Mouse (Mus musculus): ENCODE results near the gene Zfx. TPM values are rescaled to one million over a fixed set of nuclear protein-coding genes. Genes with fewer than 3 reads are reported as not detected.

Gene Zfx
- total RNA-seq (2022) = 10 to 100 TPM; 27.4 to 41.9 (median 38.5) TPM

- DNase-seq (ENCODE audit: low spot score in 2 of 2) = peak; percentile 11 to 43
Observed at GRCm38 (mm10) chrX:94123059-94123839, at the start of gene Zfx. Zfx (minus strand) TSS chrX:94123702.

GRCm38 (mm10) chrX:94169348-94169747, 45.8 kb upstream of the Zfx start:
- no peak for DNase-seq (ENCODE audit: low spot score in 2 of 2)

GRCm38 (mm10) chrX:94152251-94152830, 28.8 kb upstream of the Zfx start:
- no peak for DNase-seq (ENCODE audit: low spot score in 2 of 2)

GRCm38 (mm10) chrX:94150471-94150870, 27.0 kb upstream of the Zfx start:
- DNase-seq (ENCODE audit: low spot score in 2 of 2) = no peak

GRCm38 (mm10) chrX:94142004-94142771, 18.7 kb upstream of the Zfx start:
- no peak for DNase-seq (ENCODE audit: low spot score in 2 of 2)

- no peak for DNase-seq (ENCODE audit: low spot score in 2 of 2)
Observed at GRCm38 (mm10) chrX:94140080-94140479, 16.6 kb upstream of the Zfx start.

GRCm38 (mm10) chrX:94138256-94138655, 14.8 kb upstream of the Zfx start:
- DNase-seq (ENCODE audit: low spot score in 2 of 2) = no peak

GRCm38 (mm10) chrX:94135084-94135483, 11.6 kb upstream of the Zfx start:
- no peak for DNase-seq (ENCODE audit: low spot score in 2 of 2)

- DNase-seq (ENCODE audit: low spot score in 2 of 2) = no peak
Observed at GRCm38 (mm10) chrX:94133551-94133950, 10.0 kb upstream of the Zfx start.

- no peak for DNase-seq (ENCODE audit: low spot score in 2 of 2)
Observed at GRCm38 (mm10) chrX:94132239-94132638, 8.7 kb upstream of the Zfx start.

- DNase-seq (ENCODE audit: low spot score in 2 of 2) = no peak
Observed at GRCm38 (mm10) chrX:94129712-94130111, 6.2 kb upstream of the Zfx start.

GRCm38 (mm10) chrX:94125950-94126349, 2.4 kb upstream of the Zfx start:
- no peak for DNase-seq (ENCODE audit: low spot score in 2 of 2)

GRCm38 (mm10) chrX:94122709-94123058, 818 bp downstream of the Zfx start:
- DNase-seq (ENCODE audit: low spot score in 2 of 2) = peak in 1 of 2 experiments; percentile 5

GRCm38 (mm10) chrX:94121866-94122708, 1.4 kb downstream of the Zfx start:
- peak; percentile 76 to 81 for DNase-seq (ENCODE audit: low spot score in 2 of 2)

GRCm38 (mm10) chrX:94121161-94121856, 2.2 kb downstream of the Zfx start:
- DNase-seq (ENCODE audit: low spot score in 2 of 2) = no peak

- DNase-seq (ENCODE audit: low spot score in 2 of 2) = no peak
Observed at GRCm38 (mm10) chrX:94118350-94118749, 5.2 kb downstream of the Zfx start.

GRCm38 (mm10) chrX:94115882-94116281, 7.6 kb downstream of the Zfx start:
- no peak for DNase-seq (ENCODE audit: low spot score in 2 of 2)

GRCm38 (mm10) chrX:94105964-94106363, 17.5 kb downstream of the Zfx start:
- no peak for DNase-seq (ENCODE audit: low spot score in 2 of 2)

GRCm38 (mm10) chrX:94102938-94103337, 20.6 kb downstream of the Zfx start:
- DNase-seq (ENCODE audit: low spot score in 2 of 2) = no peak

- no peak for DNase-seq (ENCODE audit: low spot score in 2 of 2)
Observed at GRCm38 (mm10) chrX:94100561-94100960, 22.9 kb downstream of the Zfx start.

GRCm38 (mm10) chrX:94091001-94091400, 32.5 kb downstream of the Zfx start:
- DNase-seq (ENCODE audit: low spot score in 2 of 2) = no peak
